Mouse (Mus musculus) adrenal gland, adult 18-20 months (tissue): ENCODE results near the gene Bola3. TPM values are rescaled to one million over a fixed set of nuclear protein-coding genes. Genes with fewer than 3 reads are reported as not detected.
A peak's percentile ranks its signal among the peaks of the same experiment; 100 is the strongest.

Source experiments
- DNase-seq, 2 experiments: peaks; one replicate each; pipeline ENCODE4 v3.0.0; 2021 to 2022; ENCODE audit warnings: low spot score in 2 of 2
- total RNA-seq, 2 experiments: library from RNA; stranded (reverse); gene quantifications; 1 replicate in 1 of 2; 2 replicates in 1 of 2; pipeline ENCODE4 v1.2.3; 2021

Gene Bola3
- total RNA-seq, 2 experiments from 2014 or later = 257 to 284 TPM

- DNase-seq = peak in 1 of 2 experiments; percentile 22
Observed at GRCm38 (mm10) chr6:83345285-83345684, 3.7 kb upstream of the Bola3 start.

- no peak for DNase-seq
Observed at GRCm38 (mm10) chr6:83347916-83348315, 1.0 kb upstream of the Bola3 start.

- DNase-seq = peak; percentile 96 to 97
Observed at GRCm38 (mm10) chr6:83349274-83349958, 469 bp downstream of the Bola3 start.

- DNase-seq = no peak
Observed at GRCm38 (mm10) chr6:83350172-83350571, 1.2 kb downstream of the Bola3 start.

GRCm38 (mm10) chr6:83350851-83351405 is 2.0 kb downstream of the Bola3 start:
- no peak for DNase-seq

- no peak for DNase-seq
Observed at GRCm38 (mm10) chr6:83351490-83352160, 2.7 kb downstream of the Bola3 start.

GRCm38 (mm10) chr6:83352666-83353410 is 3.9 kb downstream of the Bola3 start:
- no peak for DNase-seq

GRCm38 (mm10) chr6:83354856-83355781 is 6.2 kb downstream of the Bola3 start:
- DNase-seq = no peak

- DNase-seq = peak; percentile 87 to 89
Observed at GRCm38 (mm10) chr6:83356569-83357138, 7.7 kb downstream of the Bola3 start.

GRCm38 (mm10) chr6:83357436-83357835 is 8.5 kb downstream of the Bola3 start:
- no peak for DNase-seq

- DNase-seq = no peak
Observed at GRCm38 (mm10) chr6:83361523-83362248, 12.7 kb downstream of the Bola3 start.

GRCm38 (mm10) chr6:83363075-83363474 is 14.1 kb downstream of the Bola3 start:
- DNase-seq = no peak

GRCm38 (mm10) chr6:83370316-83370965 is 21.5 kb downstream of the Bola3 start:
- no peak for DNase-seq

- DNase-seq = no peak
Observed at GRCm38 (mm10) chr6:83371350-83371749, 22.4 kb downstream of the Bola3 start.

- no peak for DNase-seq
Observed at GRCm38 (mm10) chr6:83373704-83374300, 24.9 kb downstream of the Bola3 start.

GRCm38 (mm10) chr6:83381510-83382491 is 32.9 kb downstream of the Bola3 start:
- no peak for DNase-seq

- no peak for DNase-seq
Observed at GRCm38 (mm10) chr6:83385569-83386090, 36.7 kb downstream of the Bola3 start.
